ENCODE assay signal across 18 mouse cellular contexts in genomic region chr11:23630664-23631063, GRCm38 (mm10). TPM values are rescaled to one million over a fixed set of nuclear protein-coding genes. Genes with fewer than 3 reads are reported as not detected.
DNase-seq lines count a peak whose midpoint lies in the region; ATAC-seq and TF ChIP-seq lines count a peak whose summit lies in the region.
"Had no signal": no experiment of that assay in that cellular context is flagged by ENCODE, and none has a peak within 500 bp of the region (broad histone marks: within the 10 kb centered on the region; RNA-seq: fewer than 3 reads in every experiment).

No protein-coding gene starts in this region.

- no peak for DNase-seq in hindbrain, postnatal 0 days (ENCODE audit: low spot score)
- DNase-seq in lung, postnatal 0 days (ENCODE audit: low spot score) = peak; percentile 8
- no peak for DNase-seq in lung, postnatal 25 days (ENCODE audit: low spot score)
- no peak for DNase-seq in stomach, postnatal 0 days (ENCODE audit: low spot score)
- DNase-seq in adrenal gland, adult 8-10 months = no peak
- DNase-seq: adrenal gland, postnatal 36 days; cerebellum, adult 8-10 months; gastrocnemius, postnatal 25 days; heart, postnatal 10 days; kidney, adult 2 months; kidney, postnatal 36 days; right cerebral cortex, postnatal 25 days had no signal

- H3K27ac ChIP-seq in hindbrain, postnatal 0 days = no peak overlapping the region
- H3K27ac ChIP-seq in hindbrain, embryonic 13.5 days = no peak overlapping the region
- no peak overlapping the region for H3K27ac ChIP-seq in lung, postnatal 0 days (ENCODE audit: low read length)
- no peak overlapping the region for H3K27ac ChIP-seq in stomach, postnatal 0 days (replicated peaks)
- H3K27ac ChIP-seq: embryonic facial prominence, embryonic 13.5 days; hindbrain, embryonic 12.5 days; limb, embryonic 15.5 days; neural tube, embryonic 12.5 days had no signal

- peaks cover 9% of the 10 kb centered on the region for H3K36me3 ChIP-seq in hindbrain, postnatal 0 days (ENCODE audit: insufficient read depth, low read length)
- H3K36me3 ChIP-seq in hindbrain, embryonic 13.5 days = peaks cover 13% of the 10 kb centered on the region
- no peaks in the 10 kb centered on the region for H3K36me3 ChIP-seq in lung, postnatal 0 days (ENCODE audit: insufficient read depth, low read length)
- H3K36me3 ChIP-seq in E14TG2a.4 (ENCODE audit: insufficient read depth, low read length) = no peaks in the 10 kb centered on the region
- peaks cover 3% of the 10 kb centered on the region; the same call in 1 of the 2 replicates for H3K36me3 ChIP-seq in stomach, postnatal 0 days (ENCODE audit: control insufficient read depth, insufficient read depth, low read length)

- H3K27me3 ChIP-seq in hindbrain, postnatal 0 days (ENCODE audit: insufficient read depth, low read length) = no peaks in the 10 kb centered on the region
- H3K27me3 ChIP-seq in hindbrain, embryonic 13.5 days = no peaks in the 10 kb centered on the region
- H3K27me3 ChIP-seq in lung, postnatal 0 days (replicated peaks; ENCODE audit: insufficient read depth, low read length) = no peaks in the 10 kb centered on the region
- no peaks in the 10 kb centered on the region for H3K27me3 ChIP-seq in E14TG2a.4 (ENCODE audit: insufficient read depth, low read length)
- H3K27me3 ChIP-seq in stomach, postnatal 0 days (ENCODE audit: control insufficient read depth, insufficient read depth, low read length) = no peaks in the 10 kb centered on the region
- H3K27me3 ChIP-seq: embryonic facial prominence, embryonic 13.5 days; hindbrain, embryonic 12.5 days; limb, embryonic 15.5 days; neural tube, embryonic 12.5 days had no signal

- no peaks in the 10 kb centered on the region for H3K4me1 ChIP-seq in hindbrain, postnatal 0 days (ENCODE audit: insufficient read depth, low read length)
- H3K4me1 ChIP-seq in hindbrain, embryonic 13.5 days (replicated peaks) = peaks cover 30% of the 10 kb centered on the region
- H3K4me1 ChIP-seq in lung, postnatal 0 days (ENCODE audit: insufficient read depth, low read depth, low read length) = no peaks in the 10 kb centered on the region
- H3K4me1 ChIP-seq in E14TG2a.4 (replicated peaks; ENCODE audit: low read depth, low read length) = peaks cover 5% of the 10 kb centered on the region; the same call in 1 of the 2 replicates
- H3K4me1 ChIP-seq in stomach, postnatal 0 days (replicated peaks; ENCODE audit: control insufficient read depth, insufficient read depth) = no peaks in the 10 kb centered on the region

- peak; percentile 36 for TF ChIP-seq CTCF in hindbrain, postnatal 0 days (IDR thresholded peaks at IDR 0.05; ENCODE audit: low read depth)
- TF ChIP-seq CTCF in lung, postnatal 0 days (IDR thresholded peaks at IDR 0.05) = peak; percentile 34
- peak; percentile 32 for TF ChIP-seq CTCF in E14TG2a.4 (conservative IDR thresholded peaks at IDR 0.05; ENCODE audit: low read length)
- peak; percentile 34; the same call in 1 of the 2 replicates for TF ChIP-seq CTCF in stomach, postnatal 0 days (IDR thresholded peaks at IDR 0.05; ENCODE audit: low read depth)

- TF ChIP-seq EP300 in lung, postnatal 0 days (IDR thresholded peaks at IDR 0.05) = no peak
- no peak for TF ChIP-seq EP300 in stomach, postnatal 0 days (optimal IDR thresholded peaks at IDR 0.05)

- H3K4me2 ChIP-seq in hindbrain, postnatal 0 days (ENCODE audit: low read depth, low read length) = no peak overlapping the region
- no peak overlapping the region for H3K4me2 ChIP-seq in hindbrain, embryonic 13.5 days
- H3K4me2 ChIP-seq in lung, postnatal 0 days (replicated peaks; ENCODE audit: low read depth, low read length) = no peak overlapping the region
- H3K4me2 ChIP-seq in stomach, postnatal 0 days (replicated peaks; ENCODE audit: low read depth) = no peak overlapping the region
- H3K4me2 ChIP-seq: embryonic facial prominence, embryonic 13.5 days; hindbrain, embryonic 12.5 days; limb, embryonic 15.5 days; neural tube, embryonic 12.5 days had no signal

- ATAC-seq in hindbrain, postnatal 0 days = no peak
- ATAC-seq in hindbrain, embryonic 13.5 days (ENCODE audit: low FRiP score) = no peak
- no peak for ATAC-seq in lung, postnatal 0 days
- ATAC-seq in stomach, postnatal 0 days (ENCODE audit: low FRiP score, low TSS enrichment) = no peak

- no peak overlapping the region for H3K9ac ChIP-seq in hindbrain, postnatal 0 days (replicated peaks; ENCODE audit: low read length)
- H3K9ac ChIP-seq in hindbrain, embryonic 13.5 days = no peak overlapping the region
- no peak overlapping the region for H3K9ac ChIP-seq in lung, postnatal 0 days (replicated peaks; ENCODE audit: low read depth)
- no peak overlapping the region for H3K9ac ChIP-seq in stomach, postnatal 0 days (ENCODE audit: low read length)
- H3K9ac ChIP-seq: embryonic facial prominence, embryonic 13.5 days; hindbrain, embryonic 12.5 days; limb, embryonic 15.5 days; neural tube, embryonic 12.5 days had no signal

- H3K9me3 ChIP-seq in hindbrain, postnatal 0 days (ENCODE audit: low read length) = no peaks in the 10 kb centered on the region
- no peaks in the 10 kb centered on the region for H3K9me3 ChIP-seq in hindbrain, embryonic 13.5 days
- H3K9me3 ChIP-seq in lung, postnatal 0 days (ENCODE audit: low read length) = no peaks in the 10 kb centered on the region
- H3K9me3 ChIP-seq in E14TG2a.4 (ENCODE audit: low read length) = no peaks in the 10 kb centered on the region
- H3K9me3 ChIP-seq in stomach, postnatal 0 days (ENCODE audit: control insufficient read depth, low read length) = no peaks in the 10 kb centered on the region
- H3K9me3 ChIP-seq: embryonic facial prominence, embryonic 13.5 days; hindbrain, embryonic 12.5 days; limb, embryonic 15.5 days; neural tube, embryonic 12.5 days had no signal

- H3K4me3 ChIP-seq in hindbrain, postnatal 0 days (ENCODE audit: low read length) = no peak overlapping the region
- H3K4me3 ChIP-seq in hindbrain, embryonic 13.5 days = no peak overlapping the region
- H3K4me3 ChIP-seq in lung, postnatal 0 days (ENCODE audit: low read depth, low read length) = no peak overlapping the region
- no peak overlapping the region for H3K4me3 ChIP-seq in E14TG2a.4 (replicated peaks; ENCODE audit: low read length)
- no peak overlapping the region for H3K4me3 ChIP-seq in stomach, postnatal 0 days (ENCODE audit: low read depth, low read length)
- H3K4me3 ChIP-seq: embryonic facial prominence, embryonic 13.5 days; hindbrain, embryonic 12.5 days; limb, embryonic 15.5 days; neural tube, embryonic 12.5 days had no signal

RNA-seq across cellular contexts. Expression of gene 0610010F05Rik, which starts 2.8 kb away (rescaled TPM):
- total RNA-seq in hindbrain, postnatal 0 days (2014; rRNA removed) = 52.1 and 71.0 TPM in 2 replicates
- 122 and 124 TPM in 2 replicates for polyA plus RNA-seq in hindbrain, postnatal 0 days (2015; fragmentation: Nextera tagmentation; extraction: Ambion mirVana)
- 142 and 149 TPM in 2 replicates for polyA plus RNA-seq in hindbrain, embryonic 13.5 days (2015; fragmentation: Nextera tagmentation; extraction: Ambion mirVana)
- 18.8 and 22.3 TPM in 2 replicates for polyA plus RNA-seq in lung, postnatal 0 days (2015; fragmentation: Nextera tagmentation; extraction: Ambion mirVana)
- 14.5 and 15.8 TPM in 2 replicates for polyA plus RNA-seq in stomach, postnatal 0 days (2015; fragmentation: Nextera tagmentation; extraction: Ambion mirVana)
- total RNA-seq in adrenal gland, adult 8-10 months (2022) = 10 to 100 TPM; 13.6 to 17.6 (median 16.3) TPM

RNA-seq across cellular contexts. Expression of gene Pus10, which starts 34.8 kb away (rescaled TPM):
- 9.0 and 11.8 TPM in 2 replicates for total RNA-seq in hindbrain, postnatal 0 days (2014; rRNA removed)
- 7.8 and 8.5 TPM in 2 replicates for polyA plus RNA-seq in hindbrain, postnatal 0 days (2015; fragmentation: Nextera tagmentation; extraction: Ambion mirVana)
- polyA plus RNA-seq in hindbrain, embryonic 13.5 days (2015; fragmentation: Nextera tagmentation; extraction: Ambion mirVana) = 11.8 and 14.0 TPM in 2 replicates
- 11.1 and 11.7 TPM in 2 replicates for polyA plus RNA-seq in lung, postnatal 0 days (2015; fragmentation: Nextera tagmentation; extraction: Ambion mirVana)
- polyA plus RNA-seq in stomach, postnatal 0 days (2015; fragmentation: Nextera tagmentation; extraction: Ambion mirVana) = 11.1 and 12.3 TPM in 2 replicates
- total RNA-seq in adrenal gland, adult 8-10 months (2022) = 10 to 100 TPM; 17.4 to 27.4 (median 19.6) TPM

RNA-seq across cellular contexts. Expression of gene Pex13, which starts 35.1 kb away (rescaled TPM):
- total RNA-seq in hindbrain, postnatal 0 days (2014; rRNA removed) = 16.1 and 19.5 TPM in 2 replicates
- polyA plus RNA-seq in hindbrain, postnatal 0 days (2015; fragmentation: Nextera tagmentation; extraction: Ambion mirVana) = 27.8 and 28.8 TPM in 2 replicates
- polyA plus RNA-seq in hindbrain, embryonic 13.5 days (2015; fragmentation: Nextera tagmentation; extraction: Ambion mirVana) = 33.2 and 35.2 TPM in 2 replicates
- 22.2 and 31.8 TPM in 2 replicates for polyA plus RNA-seq in lung, postnatal 0 days (2015; fragmentation: Nextera tagmentation; extraction: Ambion mirVana)
- polyA plus RNA-seq in stomach, postnatal 0 days (2015; fragmentation: Nextera tagmentation; extraction: Ambion mirVana) = 31.3 and 32.7 TPM in 2 replicates
- 10 to 100 TPM; 39.6 to 65.2 (median 55.0) TPM for total RNA-seq in adrenal gland, adult 8-10 months (2022)
